Mouse (Mus musculus): ENCODE data around the gene B4galt4. TPM values are rescaled to one million over a fixed set of nuclear protein-coding genes. Genes with fewer than 3 reads are reported as not detected.

B4galt4 gene
- total RNA-seq, 1 experiment from 2014 or later = 12.0 TPM

DNA sequence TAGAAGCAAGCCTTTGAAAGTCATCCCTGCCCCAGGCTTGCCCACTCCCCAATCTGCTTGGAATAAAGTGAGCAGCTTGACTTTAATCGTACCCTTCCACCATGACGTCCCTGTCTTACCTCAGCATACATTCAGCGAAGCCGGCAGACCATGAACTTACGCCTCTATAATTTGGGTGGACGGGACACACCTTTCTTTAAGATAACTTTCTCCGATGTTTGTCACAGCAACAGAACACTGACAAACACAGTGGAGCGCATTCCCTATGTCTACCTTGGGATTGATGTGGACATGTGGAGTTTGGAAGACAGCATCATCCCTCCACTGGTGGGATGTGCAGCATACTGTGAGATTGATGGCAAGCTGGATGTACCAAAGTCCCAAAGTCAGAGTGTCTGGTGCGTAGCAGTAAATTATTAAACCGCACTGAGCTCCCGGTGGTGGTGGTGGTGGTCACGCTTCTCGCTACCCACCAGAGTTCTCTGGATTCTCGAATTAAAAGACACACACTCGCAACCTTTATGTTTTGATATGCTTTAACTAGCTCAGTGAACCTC is 13.4 kb upstream of the B4galt4 start:
- no peak for DNase-seq

DNA sequence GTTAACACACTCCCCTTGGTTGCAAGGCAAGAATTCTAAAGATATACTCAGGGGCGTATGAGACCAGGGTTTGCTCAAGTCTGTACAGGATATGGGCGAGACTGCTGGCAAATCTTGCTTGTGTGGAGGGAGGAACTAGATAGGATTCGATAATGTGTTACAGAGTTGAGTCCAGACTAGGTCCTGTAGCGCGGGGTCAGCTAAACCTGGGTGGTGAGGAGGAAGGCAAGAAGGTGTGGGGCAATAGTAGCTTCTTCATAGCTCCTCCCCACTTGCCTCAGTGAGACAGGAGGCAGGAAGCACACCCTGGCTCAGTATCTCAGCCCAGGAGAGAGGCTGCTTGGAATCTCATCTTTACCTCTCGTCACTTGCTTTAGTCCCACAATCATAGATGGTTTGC is 12.9 kb upstream of the B4galt4 start:
- DNase-seq = no peak

DNA sequence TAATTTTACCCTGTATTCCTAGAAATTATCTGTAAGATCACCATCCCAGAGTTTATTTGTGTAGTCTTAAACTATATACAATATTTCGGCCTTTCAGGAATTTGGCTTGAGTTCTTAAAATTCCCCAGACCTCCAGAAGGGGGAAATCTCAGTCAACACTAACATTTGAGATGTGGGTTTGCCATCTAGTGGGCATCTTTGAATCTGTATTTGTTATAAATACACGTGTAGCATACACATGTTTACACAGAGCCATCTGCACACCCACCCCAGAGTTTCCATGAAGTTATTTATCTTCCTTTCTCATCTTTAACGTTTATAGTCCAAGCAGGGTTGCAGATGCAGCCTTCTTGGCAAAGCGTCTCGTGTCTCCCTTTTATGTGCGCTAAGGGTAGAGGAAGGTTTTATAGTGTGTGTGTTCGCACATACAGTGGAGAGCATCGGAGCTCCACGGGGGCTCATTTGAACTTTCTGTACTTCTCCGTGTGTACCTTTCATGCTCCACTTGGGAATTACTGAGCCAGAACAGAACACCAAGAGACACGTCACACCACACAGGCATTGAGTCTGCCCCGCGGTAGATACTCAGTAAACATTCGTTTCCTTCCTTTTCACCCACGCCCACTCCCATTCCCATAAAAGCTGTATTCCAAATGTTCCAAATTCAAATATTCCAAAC is 12.3 kb upstream of the B4galt4 start:
- DNase-seq = no peak

DNA sequence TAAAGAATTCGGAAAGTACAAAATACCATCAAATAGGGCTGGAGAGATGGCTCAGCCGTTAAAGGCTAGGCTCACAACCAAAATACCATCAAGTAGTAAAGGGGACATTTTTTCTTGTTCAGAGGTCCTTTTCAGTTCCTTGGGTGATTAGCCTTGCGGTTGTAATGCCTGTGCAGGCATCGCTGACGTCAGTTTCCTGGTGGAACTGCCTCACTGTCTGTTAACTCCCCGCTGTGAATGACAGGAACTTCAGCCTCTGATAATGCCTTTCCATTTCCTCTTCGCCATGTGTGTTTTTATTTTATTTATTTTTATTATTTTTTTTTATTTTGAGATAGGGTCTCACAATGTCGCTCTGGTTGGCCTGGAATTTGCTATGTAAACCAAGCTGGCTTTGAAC is 11.1 kb upstream of the B4galt4 start:
- DNase-seq = no peak

DNA sequence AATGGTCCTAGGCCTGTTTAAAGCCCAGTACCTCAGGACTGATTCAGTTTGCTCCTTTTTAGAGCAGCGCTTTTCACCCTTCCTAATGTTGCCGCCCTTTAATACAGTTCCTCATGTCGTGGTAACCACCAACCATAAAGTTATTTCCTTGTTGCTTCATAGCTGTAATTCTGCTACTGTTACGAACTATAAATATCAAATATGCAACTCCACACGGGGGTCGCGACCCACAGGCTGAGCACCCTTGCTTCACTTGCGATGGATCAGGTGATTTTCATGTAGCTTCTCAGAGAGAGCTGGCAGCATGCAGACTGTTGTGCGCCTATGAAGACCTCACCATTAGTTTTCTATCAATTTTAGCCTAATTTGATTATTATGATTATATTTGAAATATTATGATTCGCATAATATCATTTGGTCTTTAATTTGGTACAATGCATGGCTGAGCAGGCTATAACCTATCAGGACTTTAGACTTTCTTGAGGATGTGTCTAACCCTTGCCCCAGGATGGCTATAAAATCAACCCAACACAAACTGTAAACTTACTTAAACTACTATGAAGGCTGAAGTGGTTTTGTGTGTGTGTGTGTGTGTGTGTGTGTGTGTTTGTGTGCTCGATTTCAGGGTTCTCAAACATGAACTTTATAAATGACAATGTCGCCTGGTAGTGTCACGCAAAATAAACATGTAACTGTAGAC is 710 bp upstream of the B4galt4 start:
- DNase-seq = no peak

DNA sequence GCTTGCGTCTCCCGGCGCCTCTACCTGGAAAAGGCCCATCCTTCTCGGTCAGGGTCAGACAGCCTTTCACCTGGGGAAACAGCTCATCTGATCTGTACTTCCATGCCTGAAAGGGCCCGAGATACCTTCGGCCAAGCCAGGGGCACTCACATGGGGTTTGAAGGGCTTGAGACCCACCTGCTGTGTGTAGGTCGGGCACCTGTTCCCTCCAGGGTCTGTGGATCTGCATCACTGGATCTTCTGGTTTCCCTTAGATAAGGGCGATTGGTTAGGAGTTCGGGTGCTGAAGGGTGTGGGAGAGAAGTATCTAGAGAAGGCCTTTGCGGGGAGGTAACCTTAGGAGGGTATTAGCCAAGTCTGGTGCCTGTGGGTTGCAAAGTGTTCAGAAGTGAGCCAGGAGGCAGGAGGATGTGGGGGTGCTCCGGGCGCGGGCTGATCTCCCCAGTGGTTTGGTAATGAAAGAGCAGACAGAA is 631 bp downstream of the B4galt4 start:
- DNase-seq = peak; percentile 14

DNA sequence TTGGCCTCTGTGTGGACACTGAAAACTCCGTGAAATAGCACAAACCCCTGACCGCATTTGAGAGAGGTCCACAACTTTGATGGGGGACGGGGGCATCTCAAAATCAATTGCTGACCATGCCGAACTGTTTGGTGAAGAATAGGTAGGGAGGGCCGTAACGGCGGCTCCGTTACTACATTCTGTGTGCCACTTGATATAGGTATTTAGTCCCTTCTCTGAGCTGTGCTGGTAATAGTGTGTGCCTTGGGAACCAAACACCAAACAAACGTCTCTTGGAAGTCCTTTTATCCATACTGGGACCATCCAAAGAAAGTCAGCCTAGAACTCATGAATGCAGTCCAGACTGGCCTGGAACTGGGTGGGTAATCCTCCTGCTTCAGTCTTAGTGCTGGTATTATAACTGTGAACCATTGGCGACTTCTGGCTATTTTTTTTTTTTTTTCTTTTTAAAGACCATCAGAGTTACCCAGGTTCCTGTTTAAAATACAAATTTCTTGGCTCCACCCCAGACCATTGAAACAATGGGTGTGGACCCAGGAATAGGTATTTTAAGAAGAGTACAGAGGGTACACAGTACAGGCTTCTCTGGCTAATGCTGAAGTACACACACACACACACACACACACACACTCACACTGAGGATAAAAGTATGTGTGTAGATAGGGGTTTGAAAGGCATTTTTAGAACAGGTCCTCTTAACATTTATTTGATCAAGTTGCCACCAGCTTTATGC is 2.0 kb downstream of the B4galt4 start:
- DNase-seq = no peak

DNA sequence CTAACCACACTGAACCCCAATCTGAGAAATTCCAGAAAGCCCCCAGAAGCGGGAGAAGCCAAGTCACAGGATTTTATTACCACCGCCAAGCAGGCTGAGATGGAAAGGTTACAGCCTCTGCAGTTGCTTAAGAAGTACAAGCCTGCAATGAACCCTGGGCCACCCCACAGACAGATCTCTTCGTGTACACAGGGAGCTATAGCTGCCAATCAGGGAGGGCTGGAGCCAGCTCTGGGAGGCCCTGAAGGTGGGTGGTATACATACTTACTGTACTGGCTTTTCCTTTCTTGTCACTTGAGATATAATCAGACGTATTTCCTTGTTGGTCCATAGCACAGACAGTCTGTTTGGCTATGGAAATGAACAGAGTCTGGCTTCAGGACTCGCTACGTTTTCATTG is 8.7 kb downstream of the B4galt4 start:
- no peak for DNase-seq

DNA sequence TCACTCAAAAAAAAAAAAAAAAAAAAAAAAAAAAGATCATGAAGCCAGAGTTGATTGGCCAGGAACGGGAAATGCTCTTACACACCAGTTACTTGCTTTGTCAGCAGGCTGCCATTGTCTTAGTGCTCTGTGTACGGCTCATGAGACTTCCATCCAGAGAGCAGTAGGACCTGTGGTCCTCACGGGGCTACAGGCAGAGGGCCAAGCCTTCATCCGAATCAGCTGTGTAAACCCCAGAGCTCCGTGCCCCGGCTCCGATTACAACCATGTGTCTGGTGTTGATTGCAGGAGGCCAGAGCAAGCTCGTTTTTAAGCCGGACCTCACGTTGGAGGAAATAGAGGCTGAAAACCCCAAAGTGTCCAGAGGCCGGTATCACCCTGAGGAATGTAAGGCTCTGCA is 11.6 kb downstream of the B4galt4 start:
- DNase-seq = no peak

DNA sequence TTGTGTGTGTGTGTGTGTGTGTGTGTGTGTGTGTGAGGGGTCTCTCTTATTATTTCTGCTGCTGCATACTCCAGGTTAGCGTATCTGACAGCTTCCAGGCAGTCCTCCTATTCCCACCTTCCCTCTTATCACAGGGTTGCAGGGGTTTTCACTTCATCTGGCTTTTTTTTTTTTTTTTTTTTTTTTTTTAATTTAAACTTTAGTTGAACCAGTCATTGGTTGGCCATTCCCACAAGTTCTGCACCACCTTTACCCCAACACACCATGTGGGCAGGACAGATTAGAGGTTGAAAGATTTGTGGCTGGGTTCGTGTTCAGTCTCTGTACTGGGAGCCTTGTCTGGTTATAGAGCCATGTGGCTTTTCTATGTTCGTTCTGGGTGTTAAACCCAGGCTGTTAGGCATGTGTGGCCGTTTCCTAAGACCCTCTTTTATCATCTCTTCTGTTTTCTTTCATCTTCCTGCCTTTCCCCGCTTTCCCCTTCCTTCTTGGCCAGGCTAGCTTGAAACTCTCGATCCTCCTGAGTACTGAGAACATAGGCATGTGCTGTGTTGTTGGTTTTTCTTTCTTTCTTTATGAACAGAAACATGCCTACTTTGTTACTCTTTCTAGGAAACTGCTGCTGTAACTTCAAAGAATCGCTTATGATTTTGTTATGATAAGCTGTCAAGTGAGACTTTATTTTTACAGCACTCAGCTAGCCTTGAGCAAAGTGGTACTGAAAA is 13.6 kb downstream of the B4galt4 start:
- DNase-seq = no peak

DNA sequence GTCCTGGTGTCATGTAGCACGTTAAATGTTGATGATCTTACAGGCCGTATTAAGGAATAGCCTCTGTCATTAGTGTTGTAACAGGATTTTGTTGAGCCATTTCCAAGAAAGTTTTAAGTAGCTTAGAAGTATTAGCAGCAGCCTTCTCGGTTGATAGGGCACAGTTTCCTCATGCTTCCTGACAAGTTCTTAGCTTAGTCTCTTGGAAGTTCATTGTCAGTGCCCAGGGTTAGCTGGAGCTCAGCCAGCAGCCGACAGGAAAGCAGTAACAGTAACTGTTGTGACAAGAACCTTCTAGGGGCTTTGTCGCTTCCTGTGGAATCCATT is 14.1 kb downstream of the B4galt4 start:
- DNase-seq = peak; percentile 42

DNA sequence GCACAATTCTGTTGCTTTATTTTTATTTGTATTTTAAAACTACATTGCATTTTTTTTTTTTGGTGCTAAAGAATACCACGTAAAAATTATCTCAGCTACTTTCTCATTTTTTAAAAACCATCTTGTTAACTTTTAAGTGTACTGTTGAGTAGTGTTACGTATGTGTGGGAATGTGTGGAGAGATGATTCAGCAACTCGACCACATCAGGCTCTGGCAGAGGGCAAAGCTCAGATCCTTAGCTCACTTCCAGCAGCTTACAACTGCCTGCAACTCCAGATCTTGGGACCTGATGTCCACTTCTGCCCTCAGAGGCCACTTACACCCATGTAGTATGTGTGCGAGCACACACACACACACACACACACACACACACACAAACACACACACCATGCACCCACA is 14.5 kb downstream of the B4galt4 start:
- no peak for DNase-seq

DNA sequence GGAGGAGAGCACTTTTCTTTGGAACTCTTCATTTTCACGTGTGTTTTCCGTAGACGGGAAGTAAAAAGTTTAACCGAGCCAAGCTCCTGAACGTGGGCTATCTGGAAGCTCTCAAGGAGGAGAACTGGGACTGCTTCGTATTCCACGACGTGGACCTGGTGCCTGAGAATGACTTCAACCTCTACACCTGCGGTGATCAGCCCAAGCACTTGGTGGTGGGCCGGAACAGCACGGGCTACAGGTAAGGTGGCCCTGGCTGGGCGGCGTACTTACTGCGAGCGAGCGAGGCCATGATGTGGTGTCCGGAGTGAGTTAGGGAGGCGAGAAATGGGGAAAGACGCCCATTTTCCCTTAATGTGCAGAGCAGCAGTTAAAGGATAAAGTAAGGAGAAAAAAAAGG is 15.6 kb downstream of the B4galt4 start:
- DNase-seq = no peak

DNA sequence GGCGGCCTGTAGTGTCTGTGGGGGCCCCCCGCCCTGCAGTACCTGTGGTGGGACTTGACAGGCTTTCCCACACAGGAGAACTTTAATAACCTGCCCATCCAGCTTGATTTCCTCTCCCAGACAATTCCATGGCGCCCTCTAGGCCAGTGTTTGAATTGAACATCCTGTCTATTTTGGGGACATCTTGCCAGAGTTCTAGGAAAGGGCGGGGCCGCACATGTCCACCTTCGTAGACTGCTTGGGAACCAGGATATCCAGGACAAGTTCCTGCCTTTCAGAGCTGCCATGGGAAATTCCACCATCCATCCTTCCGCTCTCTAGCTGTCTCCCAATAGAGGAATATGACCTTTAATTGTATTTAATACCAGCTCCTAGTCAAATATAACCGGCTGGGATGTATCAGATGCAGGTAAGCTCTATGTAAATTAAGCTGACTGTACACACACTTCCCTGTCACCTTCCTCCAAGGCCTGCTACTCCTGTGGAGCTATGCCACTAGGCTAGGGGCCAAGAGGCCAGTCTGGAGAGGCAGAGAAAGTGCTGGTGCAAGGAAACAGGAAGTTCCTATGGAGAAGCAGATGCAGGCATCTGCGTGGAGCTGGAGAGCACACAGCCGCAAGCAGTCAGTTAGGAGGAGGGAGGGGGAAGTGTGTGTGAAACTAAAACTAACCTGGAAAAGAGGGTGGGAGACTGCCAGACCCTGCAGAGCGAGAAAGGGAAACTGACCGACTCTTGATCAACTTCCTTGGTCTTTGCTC is 16.2 kb downstream of the B4galt4 start:
- no peak for DNase-seq

DNA sequence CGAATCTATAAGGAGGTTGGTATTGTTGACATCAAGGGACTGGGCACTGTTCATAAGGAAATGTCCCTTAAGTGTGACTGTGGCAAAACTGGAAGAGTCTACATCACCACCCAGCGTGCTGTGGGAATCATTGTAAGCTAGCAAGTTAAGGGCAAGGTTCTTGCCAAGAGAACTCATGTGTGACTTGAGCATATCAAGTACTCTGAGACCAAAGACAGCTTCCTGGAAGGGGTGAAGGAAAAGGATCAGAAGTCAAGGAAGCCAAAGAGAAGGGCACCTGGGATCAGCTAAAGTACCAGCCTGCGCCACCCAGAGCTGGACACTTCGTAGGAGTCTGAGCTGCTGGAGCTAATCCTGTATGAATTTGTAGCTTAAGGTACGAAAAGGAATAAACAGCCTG is 18.2 kb downstream of the B4galt4 start:
- DNase-seq = no peak

DNA sequence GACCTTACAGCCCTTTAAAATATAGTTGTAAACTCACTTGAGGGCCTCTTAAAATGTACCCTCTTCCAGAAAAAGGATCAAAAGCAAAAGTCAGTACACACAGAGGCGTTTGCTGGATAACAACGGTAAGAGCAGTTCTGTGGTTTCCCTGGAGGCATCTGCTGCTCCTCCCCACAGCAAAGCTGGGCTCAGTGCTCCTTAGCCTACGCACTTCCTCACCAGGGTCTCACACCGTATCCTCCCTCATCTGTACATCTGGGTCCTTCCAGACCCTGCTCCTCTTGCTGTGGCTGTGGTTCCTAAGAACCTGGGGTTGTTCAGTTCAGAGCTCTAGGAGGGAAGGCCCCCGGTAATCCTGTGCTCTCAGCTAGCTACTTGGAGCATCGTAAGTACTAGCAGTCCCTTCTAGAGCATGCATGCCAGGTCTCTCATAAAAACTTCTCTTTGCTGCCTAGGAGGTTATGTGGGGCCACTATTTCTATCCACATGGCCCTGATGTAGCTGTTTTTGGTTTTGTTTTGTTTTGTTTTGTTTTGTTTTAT is 18.8 kb downstream of the B4galt4 start:
- DNase-seq = no peak

DNA sequence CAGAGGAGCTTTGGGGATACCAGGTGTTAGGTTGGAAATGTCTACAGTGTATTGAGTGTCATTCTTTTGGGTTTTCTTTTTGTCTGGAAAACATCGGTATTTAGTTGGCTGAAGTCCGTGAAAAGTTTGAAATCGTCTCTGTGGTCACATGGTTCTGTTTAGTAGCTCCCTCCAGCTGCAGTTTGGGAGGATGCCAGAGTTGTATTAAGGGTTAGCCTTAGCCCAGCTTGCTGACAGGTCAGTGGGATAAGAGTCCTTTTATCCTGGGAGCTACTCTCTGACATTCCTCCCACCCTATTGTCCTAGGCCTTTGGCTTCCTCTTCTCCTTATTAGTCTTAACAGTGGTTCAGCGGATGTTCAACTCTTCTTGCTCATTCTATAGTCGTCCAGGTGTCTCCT is 19.9 kb downstream of the B4galt4 start:
- no peak for DNase-seq

DNA sequence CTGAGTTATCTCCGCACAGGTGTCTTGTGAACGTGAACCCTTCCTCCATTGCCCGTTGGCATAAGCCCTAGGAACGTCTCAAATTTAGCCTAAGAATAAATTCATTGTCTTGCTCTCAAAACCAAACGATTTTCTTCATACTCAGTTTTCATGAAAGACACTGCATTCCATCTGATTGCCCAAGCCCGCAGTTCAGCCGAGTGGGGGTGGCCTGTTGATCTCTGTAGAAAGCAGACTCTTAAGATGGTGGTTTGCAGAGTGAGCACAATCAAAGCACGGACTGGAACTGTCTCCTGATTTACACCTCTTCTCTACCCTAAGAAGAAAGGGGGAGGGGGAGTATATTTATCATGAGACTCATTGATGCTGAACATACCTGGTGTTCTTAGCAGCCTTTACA is 20.3 kb downstream of the B4galt4 start:
- DNase-seq = no peak

DNA sequence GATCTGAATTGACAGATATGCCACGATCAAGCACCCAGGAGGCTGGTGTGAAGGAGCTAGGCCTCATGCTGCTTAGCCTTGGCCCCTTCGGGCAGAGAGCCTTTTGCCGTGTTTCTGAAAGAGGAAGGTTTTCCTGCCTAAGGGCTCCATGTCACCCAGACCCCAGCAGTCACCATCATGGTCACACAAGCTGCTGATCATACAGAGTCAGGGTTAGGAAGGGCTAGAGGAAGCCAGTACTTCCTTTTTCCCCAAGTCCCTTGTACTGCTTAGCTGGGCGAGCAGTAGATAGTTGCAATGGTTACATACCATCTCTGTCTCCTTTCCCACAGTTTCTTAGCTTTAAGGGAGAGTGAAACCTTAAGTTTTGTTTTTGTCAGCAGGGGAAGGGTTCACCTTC is 21.4 kb downstream of the B4galt4 start:
- no peak for DNase-seq

DNA sequence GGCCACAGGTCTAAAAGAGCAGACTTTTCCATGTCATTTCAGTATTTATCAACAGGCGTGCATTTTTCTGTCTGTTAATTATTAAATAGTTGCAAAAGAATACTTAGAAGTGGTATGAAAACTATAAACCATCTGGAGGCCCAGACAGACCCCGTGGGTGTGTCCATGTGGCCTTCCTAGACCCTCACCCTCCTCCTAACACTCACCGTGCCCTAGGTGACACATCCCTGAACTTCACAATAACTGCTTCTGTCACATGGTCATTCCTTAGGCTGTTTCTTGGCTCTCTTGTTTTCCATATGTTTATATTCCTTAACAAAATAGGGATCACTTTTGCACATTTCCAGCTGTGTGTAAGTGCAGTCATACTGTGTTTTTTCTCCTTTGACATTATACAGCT is 24.6 kb downstream of the B4galt4 start:
- no peak for DNase-seq

DNA sequence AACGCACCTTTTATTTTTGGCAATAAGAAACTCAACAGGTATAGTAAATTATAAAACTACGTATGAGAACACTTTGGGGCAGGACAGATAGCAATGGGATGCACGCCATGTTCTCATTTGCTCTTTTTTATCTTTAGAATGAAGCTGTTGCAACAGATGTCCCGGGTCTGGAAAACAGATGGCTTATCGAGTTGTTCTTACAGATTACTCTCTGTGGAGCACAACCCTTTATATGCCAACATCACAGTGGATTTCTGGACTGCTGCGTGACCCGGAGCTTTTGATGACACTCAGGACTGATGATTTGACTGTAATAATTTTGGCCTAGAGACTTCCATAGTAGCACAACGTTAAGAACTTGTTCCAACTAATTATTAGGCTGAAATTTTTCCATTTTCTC is 25.7 kb downstream of the B4galt4 start:
- no peak for DNase-seq

DNA sequence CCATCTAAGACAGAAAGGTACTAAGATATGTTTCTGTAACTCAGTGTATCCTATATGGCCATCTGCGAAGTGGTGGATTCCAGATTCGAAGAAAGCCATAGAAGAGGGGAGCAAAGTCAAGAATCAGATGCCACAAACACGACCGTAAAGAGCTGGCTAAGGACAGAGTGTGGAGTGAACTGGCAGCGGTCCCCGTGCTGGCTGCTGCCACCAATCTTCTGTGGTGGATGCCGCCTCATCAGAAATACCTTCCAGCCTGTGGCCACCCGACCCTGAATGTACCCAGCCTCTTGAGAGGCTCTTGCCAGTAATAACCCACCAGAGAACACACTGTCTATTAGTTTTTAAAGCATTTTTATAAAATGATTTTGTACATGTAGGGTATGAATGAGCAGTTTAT is 26.3 kb downstream of the B4galt4 start:
- no peak for DNase-seq

Data from adrenal gland, postnatal 25 days (tissue).